Mouse (Mus musculus): ENCODE results near the gene Rbm44. TPM values are rescaled to one million over a fixed set of nuclear protein-coding genes. Genes with fewer than 3 reads are reported as not detected.

Gene Rbm44
- total RNA-seq, 2 experiments from 2014 or later = not detected

DNA sequence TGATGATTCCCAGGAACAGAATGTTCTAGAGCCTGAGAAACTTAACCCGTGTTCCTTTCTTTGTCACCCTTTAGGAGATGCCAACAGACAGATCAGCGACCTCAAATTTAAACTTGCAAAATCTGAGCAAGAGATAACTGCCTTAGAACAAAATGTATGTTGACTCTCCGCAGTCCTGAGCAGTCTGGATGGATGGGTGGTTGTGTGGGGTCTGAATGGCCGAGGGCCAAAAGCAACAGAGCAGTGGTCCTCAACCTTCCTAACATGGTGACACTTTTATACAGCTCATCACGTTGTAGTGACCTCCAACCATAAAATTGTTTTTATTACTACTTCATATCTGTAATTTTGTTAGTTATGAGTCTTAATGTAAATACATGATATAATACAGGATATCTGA, 21.9 kb upstream of the Rbm44 start:
- intact Hi-C loops (cut with DNase I) = no loop called here
- no peak overlapping the region for H3K4me3 ChIP-seq

DNA sequence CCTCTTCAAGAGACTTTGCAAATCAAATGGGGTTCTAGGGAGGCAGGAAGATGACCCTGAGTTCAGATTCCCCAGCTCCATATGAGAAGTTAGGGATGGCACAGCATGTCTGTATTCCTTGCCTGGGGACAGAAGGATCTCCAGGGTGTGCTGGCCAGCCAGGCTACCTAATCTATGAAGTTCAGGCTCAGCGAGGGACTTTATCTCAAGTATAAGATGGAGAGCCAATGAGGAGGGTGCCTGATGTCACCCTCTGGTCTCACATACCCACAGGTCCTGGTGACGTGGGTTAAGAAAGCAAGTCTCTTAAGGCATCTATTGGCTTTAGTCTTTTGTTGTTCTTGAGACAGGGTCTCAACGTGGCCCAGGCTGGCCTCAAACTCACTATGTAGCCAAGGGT, 21.4 kb upstream of the Rbm44 start:
- no peak for DNase-seq
- no peak overlapping the region for H3K4me3 ChIP-seq
- H3K27ac ChIP-seq = no peak overlapping the region
- intact Hi-C loops (cut with DNase I) = no loop called here
- no peak for TF ChIP-seq CTCF (IDR thresholded peaks at IDR 0.05)

More for the DNA sequence above, 21.9 kb upstream of the Rbm44 start:
- no peak overlapping the region for H3K27ac ChIP-seq
- TF ChIP-seq CTCF (IDR thresholded peaks at IDR 0.05) = no peak
- DNase-seq = no peak

DNA sequence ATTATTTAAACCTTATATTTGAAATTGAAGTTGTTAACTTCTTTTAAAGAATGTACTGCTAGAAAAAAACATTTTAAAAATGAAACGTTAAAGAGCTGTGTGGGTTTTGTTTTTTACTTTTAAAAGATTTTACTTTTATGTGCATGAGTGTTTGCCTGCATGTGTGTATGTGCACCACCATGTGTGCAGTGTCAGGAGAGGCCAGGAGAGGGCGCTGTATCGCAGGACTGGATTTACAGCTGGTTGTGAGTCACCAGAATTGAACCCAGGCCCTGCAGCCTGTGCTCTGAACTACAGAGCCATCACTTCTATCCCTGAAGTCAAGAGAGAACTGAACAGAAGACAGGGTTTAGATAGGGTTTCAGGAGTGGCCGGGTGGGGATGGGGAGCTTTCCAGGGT, 16.0 kb upstream of the Rbm44 start:
- DNase-seq = no peak
- intact Hi-C loops (cut with DNase I) = no loop called here
- TF ChIP-seq CTCF (IDR thresholded peaks at IDR 0.05) = peak; percentile 40; the same call in 1 of the 2 replicates
- no peak overlapping the region for H3K27ac ChIP-seq
- no peak overlapping the region for H3K4me3 ChIP-seq

DNA sequence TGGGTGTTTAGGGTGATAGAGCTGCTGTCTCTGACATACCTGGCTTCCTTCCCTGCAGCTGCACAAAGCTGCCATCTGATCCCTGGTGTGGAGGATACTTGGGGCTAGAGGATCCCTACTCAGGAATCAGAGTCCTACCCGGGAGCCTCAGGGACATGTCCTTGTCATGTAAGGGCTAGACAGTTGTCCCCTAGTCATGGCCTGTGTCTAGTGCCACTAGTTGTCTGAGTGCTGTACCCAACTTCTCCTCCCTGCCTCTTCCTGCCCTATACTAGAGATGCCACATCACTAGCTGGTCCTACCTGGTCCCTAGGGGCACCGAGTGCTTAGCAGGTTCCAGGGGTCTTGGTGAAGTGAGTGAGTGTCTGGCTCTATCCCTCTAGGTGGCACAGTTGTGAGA, 7.9 kb upstream of the Rbm44 start:
- no peak overlapping the region for H3K4me3 ChIP-seq
- no peak for TF ChIP-seq CTCF (IDR thresholded peaks at IDR 0.05)
- no peak overlapping the region for H3K27ac ChIP-seq
- DNase-seq = no peak
- intact Hi-C loops (cut with DNase I) = no loop called here

DNA sequence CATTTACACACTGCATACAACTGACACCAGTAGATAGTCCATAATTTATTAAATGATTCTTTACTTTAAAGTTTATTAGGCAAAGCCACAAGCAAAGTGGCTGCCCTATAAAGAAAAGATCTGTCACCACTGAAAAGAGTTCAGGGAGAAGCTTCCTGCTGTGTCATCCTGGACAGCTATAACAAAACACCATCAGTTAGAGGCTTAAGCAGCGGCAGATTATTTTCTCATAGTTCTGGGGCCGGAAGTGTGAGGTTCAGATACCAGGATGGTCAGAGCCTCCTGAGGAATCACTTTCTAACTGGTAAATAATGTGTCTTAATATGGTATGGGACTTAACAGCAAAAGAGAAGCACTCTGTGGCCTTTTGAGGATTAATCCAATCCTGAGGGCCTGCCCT, 6.6 kb downstream of the Rbm44 start:
- intact Hi-C loops (cut with DNase I) = no loop called here
- Histone ChIP-seq H3K27ac (no peak overlapping the region), H3K4me3 (no peak overlapping the region)
- DNase-seq = no peak
- TF ChIP-seq CTCF (IDR thresholded peaks at IDR 0.05) = no peak

DNA sequence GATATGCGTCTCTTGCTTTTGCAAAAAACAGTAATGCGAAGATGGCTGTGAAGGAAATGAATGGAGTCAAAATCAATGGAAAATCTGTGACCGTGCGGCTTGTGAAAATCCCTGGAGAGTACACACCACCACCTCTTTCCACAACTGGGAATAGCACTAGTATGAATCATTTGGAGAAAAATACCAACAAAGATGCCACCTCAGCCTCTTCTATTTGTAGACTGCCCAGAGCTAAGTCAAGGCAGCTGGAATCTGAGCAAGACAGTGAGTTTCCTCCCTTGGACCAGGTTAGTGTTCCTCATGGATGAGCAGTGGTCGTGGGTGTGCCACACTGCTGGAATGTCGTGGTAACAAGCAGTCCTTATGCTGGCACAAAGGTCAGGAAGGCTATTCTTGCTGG, 21.9 kb downstream of the Rbm44 start:
- DNase-seq = no peak
- no peak overlapping the region for H3K27ac ChIP-seq
- H3K4me3 ChIP-seq = no peak overlapping the region
- no peak for TF ChIP-seq CTCF (IDR thresholded peaks at IDR 0.05)
- intact Hi-C loops (cut with DNase I) = no loop called here

DNA sequence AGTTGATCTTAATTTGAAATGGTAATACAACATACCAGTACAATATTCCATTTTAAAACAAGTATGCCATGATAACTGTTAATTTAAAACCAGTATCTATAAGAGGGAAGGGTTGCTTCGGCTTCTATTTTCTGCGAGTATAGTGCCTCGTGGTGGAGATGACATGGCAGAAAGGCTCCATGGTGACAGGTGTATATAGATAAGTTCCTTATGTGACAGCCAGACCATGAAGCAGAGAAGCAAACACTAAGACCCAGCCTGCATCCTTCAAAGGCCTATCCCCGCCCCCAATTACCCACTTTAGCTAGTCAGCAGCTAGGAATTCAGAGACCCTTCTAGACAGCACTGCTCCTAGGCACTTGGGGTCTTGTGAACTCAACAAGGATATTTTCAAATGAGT, 24.3 kb downstream of the Rbm44 start:
- DNase-seq = no peak
- intact Hi-C loops (cut with DNase I) = no loop called here
- Histone ChIP-seq H3K27ac (no peak overlapping the region), H3K4me3 (no peak overlapping the region)
- TF ChIP-seq CTCF (IDR thresholded peaks at IDR 0.05) = no peak

DNA sequence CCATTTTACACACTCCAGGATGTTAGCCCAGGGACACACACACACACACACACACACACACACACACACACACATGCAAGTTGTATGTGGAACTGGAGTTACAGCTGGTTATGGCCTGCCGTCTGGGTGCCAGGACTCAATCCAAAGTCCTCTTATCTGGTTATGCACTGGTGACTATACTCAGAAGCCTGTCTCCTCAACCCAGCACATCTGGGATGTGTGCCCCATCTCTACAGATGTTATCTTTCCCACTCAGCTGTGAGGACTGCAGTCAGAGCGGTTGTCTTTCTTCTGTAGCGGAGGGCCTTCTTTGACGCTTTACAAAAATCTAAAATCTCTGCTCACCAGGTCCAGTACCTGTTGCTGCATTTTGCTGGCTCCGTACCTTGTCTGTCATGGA, 29.9 kb downstream of the Rbm44 start:
- no peak for TF ChIP-seq CTCF (IDR thresholded peaks at IDR 0.05)
- Histone ChIP-seq H3K4me3 (no peak overlapping the region), H3K27ac (no peak overlapping the region)
- intact Hi-C loops (cut with DNase I) = no loop called here
- no peak for DNase-seq

DNA sequence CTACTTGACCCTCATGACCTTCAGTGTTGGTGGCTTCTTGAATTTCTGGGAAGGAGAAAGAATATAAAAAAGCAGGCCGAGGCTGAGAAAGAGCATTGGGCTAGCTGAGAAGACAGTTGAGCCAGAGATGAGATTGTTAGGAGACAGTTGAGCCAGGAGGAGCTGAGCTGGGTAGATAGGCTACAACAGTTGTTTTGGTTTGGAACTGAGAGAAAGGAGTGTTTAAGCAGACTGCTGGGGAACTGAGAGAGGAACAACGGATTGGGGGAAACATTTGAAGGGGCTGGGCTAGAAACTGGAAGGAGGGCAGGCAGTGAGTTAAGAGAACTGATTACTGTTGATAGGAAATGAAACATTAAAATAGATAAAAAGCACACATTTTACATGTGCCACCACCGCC, 31.1 kb downstream of the Rbm44 start:
- Histone ChIP-seq H3K27ac (no peak overlapping the region), H3K4me3 (no peak overlapping the region)
- intact Hi-C loops (cut with DNase I) = no loop called here
- TF ChIP-seq CTCF (IDR thresholded peaks at IDR 0.05) = no peak
- no peak for DNase-seq

DNA sequence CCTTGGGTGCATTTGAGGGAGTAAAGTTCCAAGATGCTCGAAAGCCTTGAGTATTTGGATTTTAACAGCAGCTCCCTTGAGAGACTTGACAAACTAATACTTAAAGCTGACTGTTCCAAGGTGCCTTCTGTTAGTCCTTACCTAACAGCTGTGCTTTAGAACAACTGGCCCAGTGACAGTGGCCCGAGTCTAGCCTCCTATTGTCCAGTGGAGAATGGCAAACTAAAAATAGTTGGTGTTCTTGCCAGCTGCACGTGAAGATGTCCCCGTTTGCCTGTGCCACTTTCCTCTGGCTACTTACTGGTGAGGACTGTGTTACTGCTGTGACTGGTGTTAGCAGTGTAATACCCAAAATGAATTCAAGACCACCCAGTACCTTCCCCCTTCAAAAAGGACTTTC, 32.0 kb downstream of the Rbm44 start:
- Histone ChIP-seq H3K27ac (no peak overlapping the region), H3K4me3 (no peak overlapping the region)
- no peak for DNase-seq
- no peak for TF ChIP-seq CTCF (IDR thresholded peaks at IDR 0.05)
- intact Hi-C loops (cut with DNase I) = no loop called here

DNA sequence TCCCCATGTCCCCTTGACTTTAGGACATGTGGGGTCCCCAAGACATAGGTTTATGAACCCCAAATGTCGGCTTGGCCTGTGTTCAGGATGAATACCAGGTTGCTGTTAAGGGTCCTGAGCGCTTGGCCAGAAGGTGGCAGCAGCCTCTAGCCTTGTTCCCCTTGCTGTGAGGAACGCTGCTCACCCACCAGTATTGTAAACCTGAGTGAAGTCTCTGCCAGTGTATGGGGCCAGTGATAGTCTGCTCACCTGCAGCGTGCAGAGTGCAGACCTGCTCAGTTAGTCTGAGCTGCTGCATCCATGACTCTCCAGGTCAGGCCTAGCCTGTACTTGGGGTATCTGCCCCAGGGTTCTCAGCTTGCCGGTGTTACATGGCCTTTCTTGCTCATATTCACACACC, 34.2 kb downstream of the Rbm44 start:
- Histone ChIP-seq H3K4me3 (peak overlapping the region; percentile 77), H3K27ac (peak overlapping the region; percentile 81)
- intact Hi-C loops (cut with DNase I) = loop anchor here (1.0 to 2.0 kb wide), 3 partner anchors 32 to 206 kb away; no protein-coding TSS in a partner anchor
- peak; percentile 94 for TF ChIP-seq CTCF (IDR thresholded peaks at IDR 0.05)
- DNase-seq = peak; percentile 82

DNA sequence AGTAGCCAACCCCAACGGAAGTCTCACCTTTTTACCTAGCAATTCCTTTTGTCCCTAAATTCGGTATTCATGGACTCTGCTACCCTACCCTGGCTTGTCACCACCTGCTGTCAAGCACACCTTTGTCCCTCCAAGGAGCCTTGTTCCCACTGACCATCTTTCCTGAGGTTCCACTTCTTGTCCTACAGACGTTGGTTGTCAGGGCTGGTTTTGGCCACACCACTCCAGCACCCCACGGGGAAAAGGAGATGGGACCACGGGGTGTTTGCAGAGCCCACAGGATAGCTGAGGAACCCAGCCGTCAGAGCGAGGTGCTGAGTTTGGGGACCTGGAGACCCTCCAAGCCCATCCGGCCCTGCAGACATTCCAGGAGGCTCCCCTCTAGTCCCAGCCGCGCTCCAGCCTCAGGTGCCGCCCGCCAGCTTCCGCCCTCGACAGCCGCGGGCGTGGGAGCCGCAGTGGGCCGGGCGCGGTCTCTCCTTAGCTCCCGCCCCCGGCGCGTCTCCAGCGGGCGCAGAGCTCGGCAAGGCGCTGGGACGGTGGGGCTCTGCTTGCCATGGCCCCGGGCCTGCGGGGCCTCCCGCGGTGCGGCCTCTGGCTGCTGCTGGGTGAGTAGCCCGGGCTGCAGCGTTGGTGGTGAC, 34.8 kb downstream of the Rbm44 start, which contains the start of gene Ramp1:
Ramp1 (plus strand) TSS at position 290 of the 641 bp plus-strand sequence.
- Histone ChIP-seq H3K27ac (peak within 1 kb of the TSS; percentile 81), H3K4me3 (peak within 1 kb of the TSS; percentile 77)
- DNase-seq = peak; percentile 82
- TF ChIP-seq CTCF (IDR thresholded peaks at IDR 0.05) = peak; percentile 9; the same call in 1 of the 2 replicates
- intact Hi-C loops (cut with DNase I) = loop anchor here (1.0 to 2.0 kb wide), 3 partner anchors 32 to 207 kb away; no protein-coding TSS in a partner anchor

DNA sequence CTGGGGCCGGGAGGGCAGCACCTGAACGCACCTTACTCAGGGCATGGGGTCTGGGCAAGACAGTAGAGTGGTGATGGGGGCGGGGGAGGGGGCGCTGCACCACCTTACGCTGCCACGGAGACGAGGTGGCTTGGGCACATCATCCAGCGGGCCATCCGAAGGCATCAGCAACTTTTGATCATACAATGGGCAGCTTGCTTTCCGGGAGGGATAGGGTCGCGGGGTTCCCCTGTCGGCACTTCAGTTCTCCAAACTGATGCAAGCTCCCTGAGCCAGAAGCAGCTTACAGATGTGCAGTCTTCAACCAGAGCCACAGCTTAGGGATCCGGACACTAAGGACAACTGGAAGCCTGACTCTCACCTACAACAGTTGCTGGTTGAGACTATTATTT, 35.3 kb downstream of the Rbm44 start:
- TF ChIP-seq CTCF (IDR thresholded peaks at IDR 0.05) = no peak
- Histone ChIP-seq H3K27ac (peak overlapping the region; percentile 81), H3K4me3 (peak overlapping the region; percentile 77)
- intact Hi-C loops (cut with DNase I) = no loop called here
- no peak for DNase-seq

DNA sequence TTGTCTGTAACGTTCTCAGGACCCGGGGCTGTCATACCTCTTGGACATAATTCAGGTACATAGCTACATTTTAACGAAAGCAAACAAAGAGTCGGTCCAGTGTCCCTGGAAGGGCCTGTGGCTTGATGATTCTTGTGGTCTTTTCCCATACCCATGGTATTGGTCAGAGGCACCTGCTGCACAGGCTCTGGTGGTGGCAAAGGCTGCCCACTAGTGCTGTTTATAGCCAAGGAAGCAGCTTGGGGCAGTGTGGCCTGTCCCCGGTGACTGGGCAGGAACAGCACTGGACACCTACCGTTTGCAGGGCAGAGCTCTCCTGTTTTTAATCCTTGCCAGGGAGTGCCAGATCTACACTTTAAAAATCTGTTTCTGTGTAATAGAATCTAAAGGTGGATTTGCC, 35.8 kb downstream of the Rbm44 start:
- H3K27ac ChIP-seq = peak overlapping the region; percentile 81

More for the DNA sequence above, 35.8 kb downstream of the Rbm44 start:
- TF ChIP-seq CTCF (IDR thresholded peaks at IDR 0.05) = no peak
- intact Hi-C loops (cut with DNase I) = no loop called here
- DNase-seq = peak; percentile 60
- H3K4me3 ChIP-seq = peak overlapping the region; percentile 77

All from gastrocnemius, adult 2 months (tissue).